Mouse (Mus musculus) embryonic facial prominence, embryonic 11.5 days (tissue): ENCODE results near the gene Kcnk10. TPM values are rescaled to one million over a fixed set of nuclear protein-coding genes. Genes with fewer than 3 reads are reported as not detected.

Experiments used
- ATAC-seq: fragments of 200-750 bp; cut with Nextera tagmentation; replicated peaks from 2 replicates; pipeline ENCODE4 v1.8.0; 2017; ENCODE audit warnings: low read depth; ENCODE audit not compliant: insufficient number of reproducible peaks, low FRiP score, low TSS enrichment
- DNase-seq: peaks from one replicate; pipeline ENCODE4 v3.0.0-alpha.2; 2015; ENCODE audit warnings: low spot score
- H3K27ac ChIP-seq: fragments of 300-500 bp; sonication (generic); replicated peaks from 2 replicates; pipeline ENCODE4 v1.5.1; 2014; ENCODE audit warnings: mild to moderate bottlenecking, low read depth, low read length, control low read depth
- H3K27me3 ChIP-seq: fragments of 300-500 bp; sonication (generic); 2 replicates; pipeline ENCODE4 v1.6.1; 2014; ENCODE audit warnings: mild to moderate bottlenecking, low read length, moderate library complexity, mixed read lengths; ENCODE audit not compliant: control insufficient read depth, insufficient read depth
- H3K36me3 ChIP-seq: fragments of 300-500 bp; sonication (generic); replicated peaks from 2 replicates; pipeline ENCODE4 v1.6.1; 2014; ENCODE audit warnings: low read depth, mild to moderate bottlenecking, low read length, moderate library complexity, mixed read lengths; ENCODE audit not compliant: control insufficient read depth, insufficient read depth
- H3K4me1 ChIP-seq: fragments of 300-500 bp; sonication (generic); 2 replicates; pipeline ENCODE4 v1.6.1; 2014; ENCODE audit warnings: low read length, mixed read lengths; ENCODE audit not compliant: control insufficient read depth, insufficient read depth
- H3K4me2 ChIP-seq: fragments of 300-500 bp; sonication (generic); 2 replicates; pipeline ENCODE4 v1.6.1; 2014; ENCODE audit warnings: low read depth, mild to moderate bottlenecking, control low read depth, low read length, moderate library complexity
- H3K4me3 ChIP-seq: fragments of 300-500 bp; sonication (generic); 2 replicates; pipeline ENCODE4 v1.5.1; 2014; ENCODE audit warnings: low read depth, low read length, control low read depth
- H3K9ac ChIP-seq: fragments of 300-500 bp; sonication (generic); replicated peaks from 2 replicates; pipeline ENCODE4 v1.6.1; 2014; ENCODE audit warnings: mild to moderate bottlenecking, control low read depth, low read length
- H3K9me3 ChIP-seq: fragments of 300-500 bp; sonication (generic); replicated peaks from 2 replicates; pipeline ENCODE4 v1.6.1; 2016; ENCODE audit warnings: mild to moderate bottlenecking, low read length, inconsistent platforms, mixed read lengths; ENCODE audit not compliant: control insufficient read depth
- WGBS: fragments of 180-500 bp; shearing (Covaris S2); extraction: QIAGEN DNeasy Blood & Tissue Kit; methylation state at CpG from one replicate; pipeline ENCODE4 v1.1.7; 2014; 5-methylcytosine and 5-hydroxymethylcytosine counted together
- polyA plus RNA-seq: library from polyadenylated mRNA; unstranded; fragments of >200 nt; fragmentation: Nextera tagmentation; extraction: Ambion mirVana; gene quantifications from 2 replicates; pipeline ENCODE4 v1.2.1, GENCODE M21; 2014

The Kcnk10 gene
- polyA plus RNA-seq, 1 experiment from 2014 or later = 4.0 TPM

DNA sequence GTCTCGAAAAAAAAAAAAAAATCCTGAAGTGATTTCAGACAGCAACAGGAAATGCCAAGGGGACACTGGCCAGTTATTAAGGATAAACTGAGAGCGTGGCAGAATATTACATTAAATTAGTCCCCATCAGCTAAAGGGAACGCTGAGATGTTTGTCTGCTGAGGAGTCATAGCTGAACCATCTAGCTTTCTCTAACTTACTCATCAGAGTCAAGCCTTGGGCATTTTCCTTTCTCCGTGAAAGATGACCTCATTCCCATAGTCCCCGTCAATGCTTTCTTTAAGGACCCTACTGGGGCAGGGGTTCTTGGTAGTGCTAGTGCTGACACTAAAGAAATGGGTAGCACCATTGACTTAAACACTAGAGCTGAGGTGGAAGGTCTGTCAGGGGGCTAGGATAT is 106.9 kb downstream of the Kcnk10 start:
- no peaks in the 10 kb centered on the region for H3K4me1 ChIP-seq
- no peaks in the 10 kb centered on the region for H3K27me3 ChIP-seq
- H3K9me3 ChIP-seq = no peaks in the 10 kb centered on the region
- no peak for DNase-seq
- H3K4me2 ChIP-seq = no peak overlapping the region
- no peak overlapping the region for H3K9ac ChIP-seq
- H3K4me3 ChIP-seq = no peak overlapping the region
- H3K27ac ChIP-seq = no peak overlapping the region
- H3K36me3 ChIP-seq = no peaks in the 10 kb centered on the region
- WGBS = 69% methylated on average over 5 of the region's 5 CpGs
- ATAC-seq = no peak

DNA sequence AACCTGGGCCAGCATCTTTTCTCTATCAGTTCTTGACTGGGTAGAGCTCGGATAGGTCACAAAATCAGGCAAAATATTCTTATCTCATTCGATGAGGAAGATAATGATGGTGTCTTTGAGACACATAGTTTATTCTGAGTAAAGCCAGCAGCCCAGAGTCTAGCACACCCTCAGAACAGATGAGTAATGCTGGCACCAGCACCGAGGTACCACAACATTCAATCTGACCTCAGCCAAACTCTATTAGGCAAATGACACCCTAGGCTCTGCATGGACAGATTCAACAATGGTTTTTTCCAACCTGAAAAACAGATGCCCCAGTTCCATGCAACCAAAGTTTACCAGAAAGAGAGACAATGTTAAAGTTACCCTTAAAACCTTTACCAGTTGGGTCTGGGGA is 108.0 kb downstream of the Kcnk10 start:
- no peak overlapping the region for H3K9ac ChIP-seq
- H3K4me2 ChIP-seq = no peak overlapping the region
- no peaks in the 10 kb centered on the region for H3K4me1 ChIP-seq
- no peak for DNase-seq
- WGBS = 83% methylated on average over 3 of the region's 3 CpGs
- H3K9me3 ChIP-seq = no peaks in the 10 kb centered on the region
- H3K27me3 ChIP-seq = no peaks in the 10 kb centered on the region
- no peak overlapping the region for H3K27ac ChIP-seq
- H3K36me3 ChIP-seq = no peaks in the 10 kb centered on the region
- no peak for ATAC-seq
- no peak overlapping the region for H3K4me3 ChIP-seq

DNA sequence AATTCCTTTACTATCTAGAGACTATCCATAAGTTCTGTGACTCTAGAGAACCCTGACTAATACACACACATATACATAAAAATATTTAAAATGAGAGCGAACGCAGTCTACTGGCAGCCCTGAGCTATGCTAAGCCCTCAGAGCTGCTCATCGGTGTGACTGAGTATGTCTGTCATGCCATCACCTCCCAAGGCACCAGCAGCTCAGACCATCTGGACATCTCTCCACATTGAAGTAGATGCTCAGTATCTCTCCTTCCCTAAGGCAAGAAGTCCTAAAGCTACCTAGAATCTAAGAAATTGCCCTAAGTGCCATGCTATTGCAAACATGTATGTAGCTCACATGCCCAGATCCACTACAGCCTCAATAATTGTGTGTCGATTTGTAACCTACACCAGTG is 110.3 kb downstream of the Kcnk10 start:
- H3K4me1 ChIP-seq = no peaks in the 10 kb centered on the region
- H3K4me2 ChIP-seq = no peak overlapping the region
- H3K9ac ChIP-seq = no peak overlapping the region
- no peak for DNase-seq
- no peak for ATAC-seq
- 92% methylated on average over 4 of the region's 4 CpGs for WGBS
- no peaks in the 10 kb centered on the region for H3K27me3 ChIP-seq
- no peak overlapping the region for H3K27ac ChIP-seq
- H3K36me3 ChIP-seq = no peaks in the 10 kb centered on the region
- H3K9me3 ChIP-seq = no peaks in the 10 kb centered on the region
- no peak overlapping the region for H3K4me3 ChIP-seq

DNA sequence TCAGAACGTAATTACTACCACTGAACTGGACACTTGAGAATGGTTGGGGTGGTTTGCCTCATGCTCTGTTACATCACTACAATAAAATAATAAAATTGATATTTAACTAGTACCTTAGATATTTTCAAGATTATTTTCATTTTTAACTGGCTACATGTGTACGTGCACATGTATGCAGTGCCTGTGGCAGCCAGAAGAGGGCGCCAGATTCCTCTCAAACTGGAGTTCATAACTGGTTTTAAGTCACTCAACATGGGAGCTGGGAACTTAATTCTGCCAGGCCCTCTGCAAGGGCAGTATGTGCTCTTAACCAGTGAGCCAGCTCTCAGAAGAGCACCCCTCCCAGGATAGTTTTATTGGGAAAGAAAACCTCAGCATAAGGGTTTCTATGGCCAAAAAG is 118.2 kb downstream of the Kcnk10 start:
- Histone ChIP-seq H3K36me3 (no peaks in the 10 kb centered on the region), H3K27me3 (no peaks in the 10 kb centered on the region), H3K9me3 (no peaks in the 10 kb centered on the region), H3K9ac (no peak overlapping the region), H3K27ac (no peak overlapping the region), H3K4me3 (no peak overlapping the region), H3K4me1 (no peaks in the 10 kb centered on the region), H3K4me2 (no peak overlapping the region)
- DNase-seq (no peak), ATAC-seq (no peak)
- 49% methylated on average over 3 of the region's 3 CpGs for WGBS

DNA sequence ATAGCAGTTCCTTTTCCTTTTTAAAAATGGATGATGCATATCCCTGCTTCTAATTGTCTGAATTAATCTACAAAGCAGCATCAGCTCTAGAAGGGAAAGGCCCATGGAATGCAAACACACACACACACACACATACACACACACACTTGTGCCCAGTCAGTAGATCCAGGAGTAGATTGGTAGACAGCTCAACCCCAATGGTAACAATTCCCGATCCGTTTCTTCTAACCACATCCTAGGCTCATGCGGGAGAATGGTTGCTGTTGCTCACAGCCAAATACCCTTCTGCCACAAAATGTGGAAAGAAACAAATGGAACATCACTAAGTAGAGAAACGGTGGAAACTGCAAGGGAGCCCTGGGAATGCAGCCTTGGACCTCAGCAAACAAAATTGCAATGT is 119.2 kb downstream of the Kcnk10 start:
- ATAC-seq (no peak), DNase-seq (no peak)
- Histone ChIP-seq H3K4me1 (no peaks in the 10 kb centered on the region), H3K9ac (no peak overlapping the region), H3K27me3 (no peaks in the 10 kb centered on the region), H3K9me3 (no peaks in the 10 kb centered on the region), H3K36me3 (no peaks in the 10 kb centered on the region), H3K4me3 (no peak overlapping the region), H3K27ac (no peak overlapping the region), H3K4me2 (no peak overlapping the region)
- 88% methylated on average over 4 of the region's 4 CpGs for WGBS

DNA sequence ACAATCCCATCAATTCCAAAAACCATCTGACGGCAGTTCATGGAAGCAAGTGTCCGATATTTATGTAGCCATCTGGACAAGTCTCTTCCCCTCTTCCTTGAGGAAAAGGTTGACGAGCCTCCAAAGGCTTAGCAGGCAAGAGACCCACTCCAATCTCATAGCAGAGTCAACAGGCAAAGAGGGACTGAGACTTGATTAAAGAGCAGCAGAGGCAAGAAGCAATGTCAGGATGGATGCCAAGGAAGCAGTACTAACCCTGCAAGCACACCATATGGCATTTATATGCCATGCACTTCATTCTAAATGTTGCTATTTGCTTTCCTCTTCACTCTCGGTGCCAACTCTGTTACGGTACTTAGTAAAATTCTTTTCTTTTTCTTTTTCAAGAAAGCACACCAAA is 119.6 kb downstream of the Kcnk10 start:
- ATAC-seq = no peak
- no peaks in the 10 kb centered on the region for H3K27me3 ChIP-seq
- no peak overlapping the region for H3K4me2 ChIP-seq
- WGBS = 86% methylated on average over 5 of the region's 5 CpGs
- H3K9me3 ChIP-seq = no peaks in the 10 kb centered on the region
- no peaks in the 10 kb centered on the region for H3K36me3 ChIP-seq
- no peak overlapping the region for H3K4me3 ChIP-seq
- no peak overlapping the region for H3K27ac ChIP-seq
- no peaks in the 10 kb centered on the region for H3K4me1 ChIP-seq
- DNase-seq = no peak
- H3K9ac ChIP-seq = no peak overlapping the region

DNA sequence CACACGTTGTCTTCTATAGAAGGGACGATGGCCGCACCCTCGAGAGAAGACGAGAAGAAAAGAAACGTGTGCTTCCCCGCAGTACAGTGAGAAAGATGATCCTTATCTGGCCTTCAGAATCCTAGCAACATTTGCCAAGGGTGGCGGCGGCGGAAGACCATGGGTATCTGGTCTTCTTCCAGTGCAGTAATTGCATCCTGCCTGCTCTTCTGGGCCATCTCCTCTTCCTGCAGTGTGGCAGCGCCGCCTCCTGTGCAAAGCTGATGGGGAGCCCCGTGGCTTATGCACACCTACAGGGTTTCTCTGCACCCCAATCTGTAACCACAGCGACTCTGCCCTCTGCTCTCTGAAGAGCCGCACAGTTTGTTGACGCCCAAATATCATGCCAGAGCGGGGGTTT is 124.9 kb downstream of the Kcnk10 start:
- no peaks in the 10 kb centered on the region for H3K36me3 ChIP-seq
- H3K4me1 ChIP-seq = no peaks in the 10 kb centered on the region
- DNase-seq (no peak), ATAC-seq (no peak)
- no peak overlapping the region for H3K9ac ChIP-seq
- no peak overlapping the region for H3K4me2 ChIP-seq
- H3K27me3 ChIP-seq = no peaks in the 10 kb centered on the region
- no peak overlapping the region for H3K27ac ChIP-seq
- WGBS = 88% methylated on average over 17 of the region's 17 CpGs
- no peak overlapping the region for H3K4me3 ChIP-seq
- no peaks in the 10 kb centered on the region for H3K9me3 ChIP-seq

DNA sequence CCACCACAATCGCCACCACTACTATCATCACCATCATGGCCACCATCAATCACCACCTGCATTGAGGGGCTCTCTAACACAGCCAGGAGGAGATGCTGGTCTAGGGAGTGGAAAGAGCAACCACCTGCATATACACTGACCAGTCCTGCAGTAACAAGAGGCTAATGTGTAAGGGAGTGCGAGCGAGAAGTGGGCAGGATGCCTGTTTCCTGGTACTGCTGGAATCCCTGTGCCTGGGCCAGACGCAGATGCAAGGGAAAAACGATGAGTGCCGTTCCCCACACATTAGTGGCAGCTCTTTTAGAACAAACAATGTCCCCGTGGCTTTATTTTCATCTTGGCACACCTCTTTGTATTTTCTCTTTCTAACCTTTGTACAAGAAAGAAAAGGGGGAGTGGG is 125.5 kb downstream of the Kcnk10 start:
- Histone ChIP-seq H3K4me1 (no peaks in the 10 kb centered on the region), H3K27ac (no peak overlapping the region), H3K9me3 (no peaks in the 10 kb centered on the region), H3K36me3 (no peaks in the 10 kb centered on the region), H3K4me3 (no peak overlapping the region), H3K27me3 (no peaks in the 10 kb centered on the region), H3K4me2 (no peak overlapping the region), H3K9ac (no peak overlapping the region)
- WGBS = 83% methylated on average over 7 of the region's 7 CpGs
- DNase-seq = no peak
- no peak for ATAC-seq

DNA sequence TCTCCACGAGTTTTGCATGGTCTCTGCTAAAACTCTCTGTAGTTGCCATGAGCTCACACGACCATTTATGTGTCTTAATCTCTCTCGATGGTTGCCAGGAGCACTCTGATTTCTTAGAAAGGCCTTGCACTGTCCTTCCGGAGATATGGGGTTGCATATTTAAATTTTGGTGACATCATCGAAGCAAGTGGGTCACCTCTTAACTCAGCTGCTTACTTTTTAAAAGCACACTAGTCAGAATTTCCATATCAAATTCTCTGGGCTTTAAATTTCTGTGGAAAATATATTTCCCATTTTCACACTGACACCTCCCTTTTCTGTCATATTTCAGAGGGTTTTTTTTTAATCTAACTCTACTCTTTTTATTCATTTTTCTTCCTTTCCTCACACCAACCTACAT is 132.5 kb downstream of the Kcnk10 start:
- Histone ChIP-seq H3K27ac (no peak overlapping the region), H3K27me3 (no peaks in the 10 kb centered on the region), H3K4me2 (no peak overlapping the region), H3K4me1 (no peaks in the 10 kb centered on the region), H3K9me3 (no peaks in the 10 kb centered on the region), H3K36me3 (no peaks in the 10 kb centered on the region), H3K4me3 (no peak overlapping the region), H3K9ac (no peak overlapping the region)
- DNase-seq = no peak
- no peak for ATAC-seq
- 84% methylated on average over 5 of the region's 5 CpGs for WGBS
